Mouse (Mus musculus): ENCODE results near the gene Rassf1.
A peak's percentile ranks its signal among the peaks of the same experiment; 100 is the strongest.
"Not testable (repeated sequence)": the region's sequence is repeated elsewhere in the genome, so short reads cannot be mapped to it uniquely, and the experiment has no call there.

Gene Rassf1

GRCm38 (mm10) chr9:107555701-107556100 is 4.3 kb downstream of the Rassf1 start:
- DNase-seq (ENCODE audit: low read depth, low spot score): no peak

- DNase-seq (ENCODE audit: low read depth, low spot score): no peak
Measured at GRCm38 (mm10) chr9:107556346-107556745, 5.0 kb downstream of the Rassf1 start.

DNA sequence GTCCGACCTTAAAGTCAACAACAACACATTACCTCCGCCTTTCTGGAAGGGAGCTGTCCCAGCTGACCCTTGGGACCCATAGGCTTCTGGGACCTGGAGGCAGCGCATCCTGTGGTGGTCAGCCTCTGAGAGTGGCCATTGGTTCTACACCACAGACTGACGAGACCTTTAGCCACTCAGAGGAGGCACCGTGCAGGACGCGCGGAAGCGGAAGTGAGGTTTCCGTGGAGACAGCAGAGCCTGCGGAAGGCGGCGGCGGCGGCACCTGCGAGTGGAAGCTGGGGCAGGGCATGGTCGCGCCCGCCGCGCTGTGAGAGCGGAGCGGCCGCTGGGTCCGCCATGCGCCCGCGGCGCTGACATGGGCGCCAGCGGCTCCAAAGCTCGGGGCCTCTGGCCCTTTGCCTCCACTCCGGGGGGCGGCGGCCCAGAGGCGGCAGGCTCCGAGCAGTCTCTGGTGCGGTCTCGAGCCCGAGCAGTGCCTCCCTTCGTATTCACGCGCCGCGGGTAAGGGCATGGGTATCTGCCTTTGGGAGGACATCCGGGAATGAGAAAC is 11.8 kb downstream of the Rassf1 start, which contains the start of gene Tusc2:
Gene Tusc2, plus strand, starts transcription at position 227 of the 553 bp plus-strand sequence.
- peak; percentile 93 for DNase-seq (ENCODE audit: low read depth, low spot score)

DNA sequence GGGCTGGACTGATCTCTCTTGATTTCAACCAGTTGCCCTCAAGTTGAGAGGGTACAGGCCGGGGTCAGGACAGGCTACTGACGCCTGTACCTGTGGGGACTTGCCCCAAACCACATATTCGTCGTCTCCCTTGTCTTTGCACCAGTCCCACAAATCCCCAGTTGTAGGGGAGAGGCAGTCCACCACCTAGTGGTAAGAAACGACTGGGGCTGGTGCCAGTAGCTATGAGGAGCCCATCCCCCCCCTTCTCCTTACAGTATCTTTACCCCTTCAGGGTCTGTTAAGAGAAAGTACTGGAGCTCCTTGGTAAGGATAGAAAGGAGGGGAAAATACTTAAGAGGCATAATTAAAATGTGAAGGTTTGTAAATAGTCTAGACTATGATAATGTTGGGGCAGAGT is 14.2 kb downstream of the Rassf1 start:
- not testable (repeated sequence) for DNase-seq (ENCODE audit: low read depth, low spot score)

DNA sequence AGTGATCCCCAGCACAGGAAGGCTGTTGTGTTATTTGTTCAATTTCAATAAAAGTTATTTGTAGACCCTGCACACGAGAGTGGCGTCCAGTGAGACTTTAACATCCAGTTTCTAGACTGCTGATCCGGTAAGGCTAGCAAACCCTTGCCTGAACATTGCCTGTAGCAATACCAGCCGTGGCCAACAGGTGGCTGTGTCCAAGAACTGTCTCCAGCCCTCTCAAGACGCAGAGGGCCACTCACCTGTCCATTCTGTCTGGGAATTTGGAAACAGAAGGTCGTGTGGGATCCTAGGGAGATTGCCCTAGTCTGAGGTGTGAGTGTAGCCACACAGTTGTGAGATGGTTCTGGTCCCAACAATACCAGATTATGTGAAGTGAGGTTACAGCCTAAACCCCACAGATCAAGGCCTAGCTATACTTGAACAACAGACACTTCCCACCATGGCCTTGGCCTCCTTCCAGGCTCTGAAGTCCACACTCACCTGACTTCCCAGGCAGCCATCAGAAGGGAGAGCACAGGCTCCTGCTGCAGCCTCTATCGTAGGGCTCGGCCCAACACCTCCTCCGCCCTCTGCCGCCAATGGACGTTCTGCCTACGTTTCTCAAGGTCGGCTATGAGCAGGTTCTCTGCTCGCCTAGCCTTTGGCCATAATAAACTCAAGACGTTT is 14.8 kb downstream of the Rassf1 start:
- peak; percentile 75 for DNase-seq (ENCODE audit: low read depth, low spot score)

GRCm38 (mm10) chr9:107566855-107567254 is 15.5 kb downstream of the Rassf1 start:
- DNase-seq (ENCODE audit: low read depth, low spot score): no peak

- DNase-seq (ENCODE audit: low read depth, low spot score): no peak
Measured at GRCm38 (mm10) chr9:107567702-107568319, 16.5 kb downstream of the Rassf1 start, which contains the start of gene Hyal2. Gene Hyal2, plus strand, starts transcription at chr9:107567945.

DNA sequence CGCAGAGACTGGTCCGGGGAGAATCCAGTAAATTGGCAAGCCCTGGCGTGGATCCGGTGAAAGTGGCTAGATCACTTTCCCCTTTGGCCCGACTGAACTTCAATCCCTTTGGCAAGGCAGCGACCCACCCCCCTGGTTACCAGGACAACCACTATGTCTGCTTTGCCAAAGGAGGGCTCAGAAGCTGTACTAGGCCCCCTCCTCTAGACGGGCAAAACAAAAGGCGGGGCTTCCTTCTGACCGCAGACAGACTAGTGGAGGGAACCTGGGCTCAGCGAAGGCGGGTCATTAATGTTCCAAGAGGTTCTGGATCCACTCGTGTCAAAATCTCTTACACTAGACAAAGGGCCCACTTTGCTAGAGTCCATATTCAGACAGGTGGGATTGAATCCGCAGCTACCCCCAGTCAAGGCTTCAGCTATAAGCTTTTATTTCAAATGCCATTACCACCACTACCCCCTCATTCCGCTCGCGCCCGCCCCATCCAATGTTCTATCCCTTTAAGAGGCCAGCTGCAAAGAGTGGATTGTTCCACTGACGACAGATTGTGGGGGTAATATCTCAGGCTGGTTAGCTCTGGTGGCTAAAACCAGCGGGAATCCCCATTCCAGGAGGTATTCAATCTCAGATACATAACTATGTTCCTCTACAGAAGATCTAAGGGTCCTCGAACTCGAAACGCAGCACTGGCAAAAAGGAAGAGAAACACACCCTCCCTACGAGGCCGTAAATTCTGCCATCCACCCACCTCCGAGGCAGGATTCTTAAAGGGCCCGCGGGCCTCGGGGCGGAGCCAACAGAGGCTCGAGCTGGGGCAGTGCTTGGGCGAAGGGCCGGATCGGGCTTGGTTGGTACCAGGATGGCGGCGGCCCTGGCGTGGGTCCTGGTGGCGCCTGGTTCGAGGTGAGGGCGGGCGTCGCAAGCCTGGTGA is 17.2 kb downstream of the Rassf1 start:
- peak; percentile 89 for DNase-seq (ENCODE audit: low read depth, low spot score)

DNA sequence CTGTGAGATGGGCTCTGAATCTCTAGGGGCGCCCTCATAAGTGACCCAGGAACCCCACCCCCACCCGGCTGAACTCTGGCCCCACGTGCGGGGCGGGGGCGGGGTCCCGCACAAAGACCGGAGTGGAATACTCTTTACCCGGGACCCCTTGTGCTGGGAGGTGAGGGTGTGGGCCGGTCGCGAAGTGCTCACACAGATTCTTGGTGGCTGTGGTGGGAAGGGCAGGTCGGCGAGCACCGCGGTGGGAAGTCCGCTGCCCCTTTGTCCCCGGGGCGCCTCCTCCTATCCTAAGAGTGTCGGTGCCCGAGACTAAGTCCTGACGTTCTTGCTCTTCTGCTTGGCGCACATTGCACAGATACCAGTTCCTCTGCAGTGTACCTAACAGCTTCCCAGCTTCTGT is 17.9 kb downstream of the Rassf1 start:
- DNase-seq (ENCODE audit: low read depth, low spot score): no peak

- DNase-seq (ENCODE audit: low read depth, low spot score): no peak
Measured at GRCm38 (mm10) chr9:107570016-107570415, 18.7 kb downstream of the Rassf1 start.

GRCm38 (mm10) chr9:107570845-107571244 is 19.5 kb downstream of the Rassf1 start:
- no peak for DNase-seq (ENCODE audit: low read depth, low spot score)

- DNase-seq (ENCODE audit: low read depth, low spot score): no peak
Measured at GRCm38 (mm10) chr9:107571534-107572326, 20.4 kb downstream of the Rassf1 start.

- DNase-seq (ENCODE audit: low read depth, low spot score): no peak
Measured at GRCm38 (mm10) chr9:107572327-107572662, 20.9 kb downstream of the Rassf1 start.

DNA sequence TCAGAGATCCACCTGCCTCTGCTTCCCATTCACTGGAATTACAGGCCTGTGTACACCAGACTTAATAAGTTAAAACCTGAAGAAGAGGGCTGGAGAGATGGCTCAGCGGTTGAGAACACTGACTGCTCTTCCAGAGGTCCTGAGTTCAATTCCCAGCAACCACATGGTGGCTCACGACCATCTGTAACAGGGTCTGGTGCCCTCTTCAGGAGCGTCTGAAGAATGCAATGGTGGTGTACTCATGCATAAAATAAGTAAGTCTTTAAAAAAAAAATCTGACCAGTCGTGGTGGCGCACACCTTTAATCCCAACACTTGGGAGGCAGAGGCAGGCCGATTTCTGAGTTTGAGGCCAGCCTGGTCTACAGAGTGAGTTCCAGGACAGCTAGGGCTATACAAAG is 22.4 kb downstream of the Rassf1 start:
- not testable (repeated sequence) for DNase-seq (ENCODE audit: low read depth, low spot score)

DNA sequence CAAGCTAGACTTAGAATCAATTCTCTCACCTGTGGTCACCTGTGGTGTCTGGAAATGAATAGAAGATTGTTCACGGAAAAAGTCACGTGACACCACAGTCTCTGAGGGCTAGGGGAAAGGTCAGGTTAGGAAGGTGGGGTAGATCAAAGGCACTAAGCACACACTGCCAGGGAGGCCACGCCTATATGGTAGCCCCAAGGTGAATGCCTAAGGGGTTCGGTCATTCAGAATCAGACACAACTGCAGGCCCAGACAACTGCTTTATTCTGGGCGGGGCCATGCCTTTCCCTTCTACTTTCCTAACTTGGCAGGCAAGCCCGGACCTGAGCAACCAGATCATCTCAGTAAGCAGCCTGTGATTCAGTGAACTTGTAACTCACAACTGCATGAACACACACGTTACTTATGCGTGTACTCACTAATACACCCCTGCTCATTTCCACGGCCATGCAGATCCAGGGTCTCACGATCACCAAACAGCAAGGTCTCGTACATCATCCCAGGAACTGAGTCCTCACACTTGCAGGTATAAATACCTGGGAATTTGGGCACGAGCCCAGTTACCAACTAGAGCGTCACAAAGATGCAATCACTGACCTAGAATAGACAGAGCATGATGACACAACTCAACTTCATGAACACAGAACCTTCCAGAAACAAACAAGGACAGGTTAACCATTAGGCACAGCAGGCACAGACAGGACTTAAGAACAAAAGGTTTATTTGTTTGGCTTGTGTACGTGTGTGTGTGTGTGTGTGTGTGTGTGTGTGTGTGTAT is 24.4 kb downstream of the Rassf1 start:
- DNase-seq (ENCODE audit: low read depth, low spot score): no peak

DNA sequence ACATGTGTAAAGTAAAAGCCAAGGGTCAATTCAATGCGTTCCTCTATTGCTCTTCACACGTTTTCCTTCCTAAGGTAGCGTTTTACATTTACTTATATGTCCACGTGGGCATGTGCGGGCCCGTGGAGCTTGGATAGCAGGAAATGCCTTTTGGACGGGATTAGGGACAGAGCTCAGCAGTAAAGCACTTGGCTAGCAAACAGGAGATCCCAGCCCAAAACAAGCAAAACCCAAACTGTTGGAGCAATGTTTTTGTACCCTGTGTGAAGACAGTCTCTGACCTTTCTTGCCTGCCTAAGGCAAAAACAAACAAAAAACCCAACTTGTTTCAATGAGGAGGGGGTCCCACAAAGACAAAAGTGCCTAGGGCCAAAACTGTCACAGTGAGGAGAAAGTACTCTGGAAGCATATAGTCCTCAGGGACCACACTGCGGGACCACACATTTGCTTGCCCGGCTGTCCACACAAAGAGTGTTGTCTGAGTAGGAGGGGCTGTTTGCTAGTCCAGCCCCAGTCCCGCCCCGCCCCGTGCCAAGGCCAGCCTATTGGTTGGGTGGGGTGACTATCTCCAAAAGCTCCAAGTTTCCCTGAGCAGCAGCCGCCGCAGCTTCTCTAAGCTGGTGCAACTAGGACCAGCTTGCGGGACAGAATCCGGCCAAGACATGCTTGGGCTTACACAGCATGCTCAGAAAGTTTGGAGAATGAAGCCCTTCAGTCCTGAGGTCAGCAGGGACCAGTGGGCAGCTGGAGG is 25.2 kb downstream of the Rassf1 start, which contains the start of gene Hyal1:
Gene Hyal1, plus strand, starts transcription at position 571 of the 751 bp plus-strand sequence.
- peak; percentile 70 for DNase-seq (ENCODE audit: low read depth, low spot score)

GRCm38 (mm10) chr9:107577871-107578270 is 26.5 kb downstream of the Rassf1 start:
- no peak for DNase-seq (ENCODE audit: low read depth, low spot score)

GRCm38 (mm10) chr9:107578587-107578986 is 27.2 kb downstream of the Rassf1 start, which contains the start of gene Naa80:
Gene Naa80, plus strand, starts transcription at chr9:107578887.
- no peak for DNase-seq (ENCODE audit: low read depth, low spot score)

Data from forelimb bud, embryonic 11.5 days (tissue).